Mouse (Mus musculus) frontal cortex, postnatal 10 days (tissue): ENCODE measurements around the gene Med1.
"Not testable (repeated sequence)": the region's sequence is repeated elsewhere in the genome, so short reads cannot be mapped to it uniquely, and the experiment has no call there.

ENCODE experiments used
- DNase-seq, 2 experiments: peaks; one replicate each; pipeline ENCODE4 v3.0.0; 2022; ENCODE audit warnings: low spot score in 2 of 2, mixed read lengths in 1 of 2

Med1 gene

GRCm38 (mm10) chr11:98192901-98193805 lies at the start of gene Med1:
Med1 (minus strand) TSS chr11:98193293.
- peak; percentile 86 to 89 for DNase-seq

- no peak for DNase-seq
Measured at GRCm38 (mm10) chr11:98238995-98239394, 45.9 kb upstream of the Med1 start.

GRCm38 (mm10) chr11:98238416-98238815 lies 45.3 kb upstream of the Med1 start:
- no peak for DNase-seq

GRCm38 (mm10) chr11:98226349-98226748 lies 33.3 kb upstream of the Med1 start:
- no peak for DNase-seq

- no peak for DNase-seq
Measured at GRCm38 (mm10) chr11:98213311-98213710, 20.2 kb upstream of the Med1 start.

- DNase-seq, result not testable (repeated sequence)
Measured at GRCm38 (mm10) chr11:98209661-98210060, 16.6 kb upstream of the Med1 start.

GRCm38 (mm10) chr11:98206281-98206680 lies 13.2 kb upstream of the Med1 start:
- DNase-seq, result not testable (repeated sequence)

GRCm38 (mm10) chr11:98205463-98205862 lies 12.4 kb upstream of the Med1 start:
- no peak for DNase-seq

GRCm38 (mm10) chr11:98203931-98204421 lies 10.9 kb upstream of the Med1 start:
- no peak for DNase-seq

- DNase-seq, result no peak
Measured at GRCm38 (mm10) chr11:98203351-98203911, 10.3 kb upstream of the Med1 start.

GRCm38 (mm10) chr11:98202641-98203350 lies 9.7 kb upstream of the Med1 start, which contains the start of gene Cdk12:
Cdk12 (plus strand) TSS chr11:98203059.
- peak; percentile 92 to 93 for DNase-seq

GRCm38 (mm10) chr11:98201791-98202640 lies 8.9 kb upstream of the Med1 start:
- peak in 1 of 2 experiments; percentile 22 for DNase-seq

- no peak for DNase-seq
Measured at GRCm38 (mm10) chr11:98190820-98191219, 2.3 kb downstream of the Med1 start.

GRCm38 (mm10) chr11:98187640-98188395 lies 5.3 kb downstream of the Med1 start:
- DNase-seq, result no peak

- DNase-seq, result not testable (repeated sequence)
Measured at GRCm38 (mm10) chr11:98182149-98182548, 10.9 kb downstream of the Med1 start.

GRCm38 (mm10) chr11:98168400-98168799 lies 24.7 kb downstream of the Med1 start:
- no peak for DNase-seq

- no peak for DNase-seq
Measured at GRCm38 (mm10) chr11:98155094-98155493, 38.0 kb downstream of the Med1 start.

GRCm38 (mm10) chr11:98150625-98151156 lies 42.4 kb downstream of the Med1 start:
- no peak for DNase-seq

GRCm38 (mm10) chr11:98149786-98150624 lies 43.1 kb downstream of the Med1 start, which contains the start of gene Fbxl20:
Fbxl20 (minus strand) TSS chr11:98150403.
- peak; percentile 85 to 91 for DNase-seq
